Mouse (Mus musculus): ENCODE measurements at regions not wholly inside any gene's neighbourhood (a gene's known extent, or its start where the extent isn't known, plus 50 kb on each side); places are given as distances from the start of the nearest gene placed in this dataset.

GRCm38 (mm10) chr9:63045531-63045930, 57.8 kb upstream of the Pias1 start:
- TF ChIP-seq CTCF (conservative IDR thresholded peaks at IDR 0.05; ENCODE audit: insufficient read depth, insufficient read length, low read depth, low read length) = no peak
- no peak for TF ChIP-seq POLR2A (IDR thresholded peaks at IDR 0.05; ENCODE audit: low read depth, low read length)
